Mouse (Mus musculus): ENCODE measurements around the gene Rps11.
"Not testable (repeated sequence)": the region's sequence is repeated elsewhere in the genome, so short reads cannot be mapped to it uniquely, and the experiment has no call there.

Gene Rps11

GRCm38 (mm10) chr7:45112529-45112928 lies 11.7 kb downstream of the Rps11 start:
- in situ Hi-C loops (cut with MboI, MseI), result no loop called here

DNA sequence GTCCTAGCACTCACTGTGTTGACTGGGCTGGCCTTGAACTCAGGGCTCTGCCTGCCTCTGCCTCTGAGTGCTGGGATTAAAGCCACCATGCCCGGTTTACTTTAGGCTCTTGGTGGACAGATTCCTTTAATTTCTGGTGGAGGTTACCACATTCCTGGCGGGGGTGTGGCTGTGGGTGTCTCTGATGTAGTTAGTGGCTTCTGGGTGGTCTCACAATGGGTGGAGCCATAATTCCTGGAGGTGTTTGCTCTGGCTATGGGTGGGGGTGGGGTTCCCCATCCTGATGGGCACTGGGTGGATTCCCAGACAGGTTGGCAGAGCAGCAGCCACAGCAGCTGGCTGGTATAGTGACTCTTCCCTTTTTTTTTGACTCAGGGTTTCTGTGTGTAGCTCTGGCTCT lies 12.3 kb downstream of the Rps11 start:
- in situ Hi-C loops (cut with MboI, MseI), result no loop called here

DNA sequence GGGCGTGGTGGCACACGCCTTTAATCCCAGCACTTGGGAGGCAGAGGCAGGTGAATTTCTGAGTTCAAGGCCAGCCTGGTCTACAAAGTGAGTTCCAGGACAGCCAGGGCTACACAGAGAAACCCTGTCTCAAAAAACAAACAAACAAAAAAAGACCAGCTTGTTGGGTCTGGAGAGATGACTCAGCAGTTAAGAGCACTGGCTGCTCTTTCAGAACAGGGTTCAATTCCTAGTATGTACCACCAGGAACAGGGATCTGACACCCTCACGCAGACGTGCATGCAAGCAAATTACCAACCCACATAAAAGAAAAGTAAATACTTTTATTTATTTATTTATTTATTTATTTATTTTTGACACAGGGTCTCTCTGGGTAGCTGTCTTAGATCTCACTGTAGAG lies 14.2 kb downstream of the Rps11 start:
- in situ Hi-C loops (cut with MboI, MseI), result not testable (repeated sequence)

GRCm38 (mm10) chr7:45107052-45107645 lies 17.1 kb downstream of the Rps11 start:
- in situ Hi-C loops (cut with MboI, MseI), result no loop called here

DNA sequence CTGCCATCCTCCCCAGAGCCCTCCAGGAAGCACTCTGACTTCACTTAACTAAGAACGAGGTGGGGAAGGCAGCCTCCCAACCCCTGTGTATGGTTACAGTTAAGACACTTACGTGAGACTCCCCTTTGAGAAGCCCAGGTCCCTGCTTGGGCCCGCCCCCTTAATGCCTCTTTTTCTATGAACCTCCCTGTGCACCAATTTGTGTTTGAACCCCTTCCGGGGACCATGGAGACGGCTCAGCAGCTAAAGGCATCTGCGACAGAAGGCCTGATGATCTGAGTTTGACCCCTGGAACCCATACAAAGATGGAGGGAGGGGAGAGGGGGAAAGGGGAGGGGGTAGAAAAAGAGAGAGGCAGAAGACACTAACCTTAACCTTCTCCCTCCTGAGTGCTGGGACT lies 17.8 kb downstream of the Rps11 start:
- in situ Hi-C loops (cut with MboI, MseI), result no loop called here

DNA sequence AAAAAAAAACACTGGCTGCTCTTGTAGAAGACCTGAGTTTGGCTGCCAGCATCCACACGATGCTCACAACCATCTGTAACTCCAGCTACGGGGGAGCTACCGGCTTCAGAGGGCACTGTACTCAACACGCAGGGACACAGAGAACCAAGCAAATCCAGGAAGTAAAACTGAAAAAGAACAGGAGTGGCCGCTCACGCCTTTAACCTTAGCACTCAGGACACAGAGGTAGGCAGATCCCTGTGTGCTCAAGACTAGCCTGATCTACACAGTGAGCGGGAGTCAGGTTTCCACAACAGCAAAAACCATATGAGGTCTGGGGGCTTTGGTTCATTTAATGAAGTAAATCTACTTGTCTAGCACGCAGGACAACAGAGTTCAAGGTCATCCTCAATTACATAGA lies 18.7 kb downstream of the Rps11 start:
- in situ Hi-C loops (cut with MboI, MseI), result no loop called here

- in situ Hi-C loops (cut with MboI, MseI), result no loop called here
Observed at GRCm38 (mm10) chr7:45104941-45105340, 19.3 kb downstream of the Rps11 start.

GRCm38 (mm10) chr7:45103652-45104180 lies 20.5 kb downstream of the Rps11 start, which contains the start of gene Fcgrt:
Fcgrt (minus strand) TSS chr7:45103851.
- in situ Hi-C loops (cut with MboI, MseI), result no loop called here

- in situ Hi-C loops (cut with MboI, MseI), result no loop called here
Observed at GRCm38 (mm10) chr7:45102940-45103585, 21.2 kb downstream of the Rps11 start.

DNA sequence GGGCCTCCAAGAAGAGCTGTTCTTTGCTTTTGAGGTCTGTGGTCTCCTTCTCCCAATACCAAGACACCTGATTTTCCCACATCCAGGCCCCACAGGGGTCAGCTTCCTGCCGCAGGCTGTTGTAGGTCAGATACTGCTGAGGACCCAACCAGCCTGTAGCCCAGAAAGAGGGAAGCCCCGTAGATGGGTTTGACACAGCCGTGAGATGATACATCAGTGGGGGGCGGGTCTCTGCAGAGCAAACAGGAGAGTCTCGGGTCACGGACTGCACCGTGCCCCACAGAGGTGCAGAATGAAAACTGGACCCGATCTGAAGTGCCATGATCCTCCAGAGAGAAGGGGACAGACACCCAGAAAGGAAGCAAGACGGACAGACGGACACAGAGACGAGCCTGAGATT lies 21.8 kb downstream of the Rps11 start:
- in situ Hi-C loops (cut with MboI, MseI), result no loop called here

DNA sequence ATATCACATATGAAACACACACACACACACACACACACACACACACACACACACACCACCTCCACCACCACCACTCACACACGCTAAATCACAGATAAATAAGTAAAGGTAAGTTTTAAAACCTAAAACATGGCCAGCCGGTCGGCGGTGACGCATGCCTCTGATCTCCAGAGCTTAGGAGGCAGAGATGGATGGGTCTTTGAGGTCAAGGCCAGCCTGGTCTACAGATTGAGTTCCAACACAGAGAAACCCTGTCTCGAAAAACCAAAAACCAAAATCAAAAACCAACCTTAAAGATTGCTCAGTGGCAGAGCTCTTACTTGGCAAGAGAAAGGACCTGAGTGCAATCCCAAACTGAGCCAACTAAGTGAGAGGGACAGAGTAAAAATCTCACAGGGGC lies 24.2 kb downstream of the Rps11 start:
- in situ Hi-C loops (cut with MboI, MseI), result no loop called here

DNA sequence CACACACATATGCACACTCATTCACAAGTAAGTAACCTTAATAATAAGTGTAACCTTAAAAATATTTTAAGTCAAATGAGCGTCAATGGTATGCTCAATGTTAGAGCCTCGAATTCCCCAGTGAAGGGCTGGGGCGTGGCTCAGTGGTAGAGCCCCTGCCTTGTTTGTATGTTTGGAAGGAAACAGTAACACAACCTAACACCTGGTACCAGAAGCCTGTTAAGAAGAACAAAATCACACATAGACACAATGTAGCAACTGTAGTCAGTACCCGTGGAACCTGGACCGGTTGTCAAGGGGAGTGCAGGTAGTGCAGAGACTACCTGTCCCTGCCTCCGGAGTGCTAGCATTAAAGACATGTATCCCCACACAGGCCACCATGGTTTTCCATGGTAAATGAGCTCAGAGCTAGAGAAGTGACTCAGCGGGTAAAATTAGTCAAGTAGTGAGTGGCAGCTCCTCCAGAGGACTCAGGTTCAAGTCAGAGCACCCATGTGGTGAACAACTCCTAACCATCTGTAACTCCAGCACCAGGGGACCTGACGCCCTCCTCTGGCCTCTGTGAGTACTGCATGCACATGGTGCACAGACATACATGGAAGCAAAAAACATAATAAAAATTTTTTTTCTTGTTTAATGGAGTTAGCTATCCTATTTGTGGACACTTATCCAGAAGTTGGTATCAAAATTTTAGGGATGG lies 25.5 kb downstream of the Rps11 start:
- in situ Hi-C loops (cut with MboI, MseI), result no loop called here

- in situ Hi-C loops (cut with MboI, MseI), result no loop called here
Observed at GRCm38 (mm10) chr7:45097479-45097878, 26.8 kb downstream of the Rps11 start.

DNA sequence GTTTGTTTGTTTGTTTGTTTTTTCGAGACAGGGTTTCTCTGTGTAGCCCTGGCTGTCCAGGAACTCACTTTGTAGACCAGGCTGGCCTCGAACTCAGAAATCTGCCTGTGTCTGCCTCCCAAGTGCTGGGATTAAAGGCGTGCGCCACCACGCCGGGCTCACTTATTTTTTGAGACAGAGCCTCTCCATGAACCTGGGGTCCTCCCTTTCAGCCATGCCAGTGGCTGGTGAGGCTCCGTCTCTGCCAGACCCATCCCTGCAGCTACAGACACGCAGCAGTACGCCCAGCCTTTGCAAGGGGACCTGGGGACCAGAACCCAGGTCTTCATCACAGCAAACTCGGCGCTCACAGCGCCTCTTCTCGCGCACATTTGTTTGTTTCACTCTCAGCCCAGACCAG lies 28.3 kb downstream of the Rps11 start:
- in situ Hi-C loops (cut with MboI, MseI), result not testable (repeated sequence)

- in situ Hi-C loops (cut with MboI, MseI), result no loop called here
Observed at GRCm38 (mm10) chr7:45095367-45095766, 28.9 kb downstream of the Rps11 start.

DNA sequence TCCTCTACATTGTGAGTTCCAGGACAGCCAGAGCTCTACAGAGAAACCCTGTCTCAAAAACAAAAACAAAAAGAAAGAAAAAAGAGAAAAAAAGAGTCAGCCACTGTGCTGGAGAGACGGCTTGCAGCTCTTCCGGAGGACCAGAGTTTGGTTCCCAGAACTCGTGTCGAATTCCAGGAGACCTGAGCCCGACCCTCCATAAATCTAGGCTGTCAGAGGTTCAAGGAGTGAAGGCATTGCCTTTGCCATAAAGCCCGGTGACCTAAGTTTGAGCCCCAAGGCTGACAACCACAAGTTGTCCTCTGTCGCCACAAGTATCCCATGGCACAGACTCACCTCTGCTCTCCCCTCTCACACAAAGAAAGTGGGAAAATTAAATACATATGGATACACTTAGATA lies 30.1 kb downstream of the Rps11 start:
- in situ Hi-C loops (cut with MboI, MseI), result no loop called here

GRCm38 (mm10) chr7:45093516-45093905 lies 30.7 kb downstream of the Rps11 start:
- in situ Hi-C loops (cut with MboI, MseI), result no loop called here

- in situ Hi-C loops (cut with MboI, MseI), result no loop called here
Observed at GRCm38 (mm10) chr7:45092828-45093515, 31.3 kb downstream of the Rps11 start.

- in situ Hi-C loops (cut with MboI, MseI), result no loop called here
Observed at GRCm38 (mm10) chr7:45092048-45092447, 32.2 kb downstream of the Rps11 start, which contains the start of gene Rcn3. Rcn3 (minus strand) TSS chr7:45092221.

DNA sequence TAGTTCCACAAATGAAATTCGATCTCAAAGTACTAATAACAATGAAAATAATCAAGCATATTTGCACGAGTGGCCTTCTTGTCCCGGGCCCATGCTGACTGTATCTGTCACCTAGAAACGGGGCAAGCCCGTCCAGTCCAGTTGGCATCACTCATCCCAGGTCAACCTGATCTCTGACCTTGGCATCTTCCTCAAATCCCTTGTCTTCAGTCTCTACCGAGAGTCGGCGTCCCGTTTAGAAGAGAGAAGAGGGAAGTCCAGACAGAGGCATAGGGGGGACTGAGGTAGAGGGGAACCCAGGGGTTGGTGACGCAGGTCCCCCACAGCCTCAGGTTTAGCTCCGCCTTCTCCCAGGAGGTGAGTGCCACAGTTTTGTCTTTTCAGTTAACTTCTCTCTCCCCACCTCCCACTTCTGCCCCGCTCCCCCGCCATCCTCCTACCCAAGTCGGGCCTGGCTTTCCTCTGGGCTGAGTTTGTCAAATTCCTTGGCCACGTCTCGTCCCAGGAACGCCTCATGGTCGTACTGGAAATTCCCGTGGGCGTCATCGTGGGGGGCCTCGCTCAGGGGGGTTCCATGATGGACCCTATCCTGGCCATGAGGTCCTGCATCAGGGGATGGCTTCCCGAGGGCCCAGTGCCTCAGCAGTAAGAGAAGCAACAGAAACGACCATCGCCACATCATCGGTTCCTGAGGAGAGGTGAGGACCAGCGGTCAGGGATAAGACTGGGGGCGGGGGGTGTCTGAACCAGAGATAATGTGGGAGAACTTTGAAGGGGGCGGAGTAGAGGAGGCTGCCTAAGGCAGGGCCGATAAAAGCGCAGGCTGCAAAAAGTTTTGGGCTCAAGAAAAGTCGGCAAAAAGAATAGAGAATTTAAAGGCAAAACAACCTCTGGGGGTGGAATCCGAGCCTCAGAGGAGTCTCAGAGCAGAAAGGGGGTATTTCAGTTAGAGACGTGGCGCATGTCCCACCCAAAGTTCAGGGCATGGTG lies 32.9 kb downstream of the Rps11 start:
- in situ Hi-C loops (cut with MboI, MseI), result no loop called here

Data from T-helper 17 cell (primary cell).